Mouse (Mus musculus) midbrain, postnatal 0 days (tissue): ENCODE measurements at regions not wholly inside any gene's neighbourhood (a gene's known extent, or its start where the extent isn't known, plus 50 kb on each side); places are given as distances from the start of the nearest gene placed in this dataset.

Experiments used
- ATAC-seq: fragments of 200-750 bp; cut with Nextera tagmentation; 2 replicates; pipeline ENCODE4 v1.8.0; 2017; ENCODE audit warnings: moderate number of reproducible peaks, mild to moderate bottlenecking, moderate TSS enrichment, moderate library complexity; ENCODE audit not compliant: low FRiP score
- DNase-seq: peaks from one replicate; pipeline ENCODE4 v3.0.0-alpha.2; 2015; ENCODE audit warnings: low spot score
- H3K27ac ChIP-seq: fragments of 300-500 bp; sonication (generic); 2 replicates; pipeline ENCODE4 v1.5.1; 2014; ENCODE audit warnings: low read depth, mild to moderate bottlenecking, low read length, mixed read lengths
- H3K27me3 ChIP-seq: fragments of 300-500 bp; sonication (generic); 2 replicates; pipeline ENCODE4 v1.6.1; 2014; ENCODE audit warnings: low read length, control low read depth, mixed read lengths; ENCODE audit not compliant: insufficient read depth
- H3K36me3 ChIP-seq: fragments of 300-500 bp; sonication (generic); 2 replicates; pipeline ENCODE4 v1.6.1; 2014; ENCODE audit warnings: low read length, control low read depth, mixed read lengths; ENCODE audit not compliant: insufficient read depth
- H3K4me1 ChIP-seq: fragments of 300-500 bp; sonication (generic); 2 replicates; pipeline ENCODE4 v1.6.1; 2014; ENCODE audit warnings: mild to moderate bottlenecking, control low read depth, antibody characterized with exemption, low read length, mixed read lengths; ENCODE audit not compliant: insufficient read depth
- H3K4me2 ChIP-seq: fragments of 300-500 bp; sonication (generic); 2 replicates; pipeline ENCODE4 v1.6.1; 2014; ENCODE audit warnings: low read depth, mild to moderate bottlenecking, low read length, mixed read lengths; ENCODE audit not compliant: poor library complexity, severe bottlenecking
- H3K4me3 ChIP-seq: fragments of 300-500 bp; sonication (generic); 2 replicates; pipeline ENCODE4 v1.5.1; 2014; ENCODE audit warnings: low read depth, mild to moderate bottlenecking, low read length, moderate library complexity
- H3K9ac ChIP-seq: fragments of 300-500 bp; sonication (generic); replicated peaks from 2 replicates; pipeline ENCODE4 v1.6.1; 2014; ENCODE audit warnings: mild to moderate bottlenecking, low read length, moderate library complexity, mixed read lengths; ENCODE audit not compliant: poor library complexity, severe bottlenecking
- H3K9me3 ChIP-seq: fragments of 300-500 bp; sonication (generic); 2 replicates; pipeline ENCODE4 v1.6.1; 2016; ENCODE audit warnings: low read length, control low read depth
- CTCF ChIP-seq: IDR thresholded peaks from 2 replicates; pipeline ENCODE4 v1.5.1; 2016; ENCODE audit warnings: antibody characterized with exemption, mild to moderate bottlenecking
- WGBS: fragments of 180-500 bp; shearing (Covaris S2); extraction: QIAGEN DNeasy Blood & Tissue Kit; methylation state at CpG from one replicate; pipeline ENCODE4 v1.1.7; 2014; 5-methylcytosine and 5-hydroxymethylcytosine counted together

GRCm38 (mm10) chr1:89313064-89313463, 141.5 kb upstream of the Agap1 start:
- Histone ChIP-seq H3K27ac (no peak overlapping the region), H3K9me3 (no peaks in the 10 kb centered on the region), H3K36me3 (no peaks in the 10 kb centered on the region), H3K9ac (no peak overlapping the region), H3K27me3 (no peaks in the 10 kb centered on the region), H3K4me1 (0 out of 2 replicates have a peak, but pooled peaks cover 5% of the 10 kb centered on the region), H3K4me3 (no peak overlapping the region), H3K4me2 (no peak overlapping the region)
- TF ChIP-seq CTCF: no peak
- DNase-seq (no peak), ATAC-seq (no peak)
- WGBS: 88% methylated on average over 7 of the region's 7 CpGs

DNA sequence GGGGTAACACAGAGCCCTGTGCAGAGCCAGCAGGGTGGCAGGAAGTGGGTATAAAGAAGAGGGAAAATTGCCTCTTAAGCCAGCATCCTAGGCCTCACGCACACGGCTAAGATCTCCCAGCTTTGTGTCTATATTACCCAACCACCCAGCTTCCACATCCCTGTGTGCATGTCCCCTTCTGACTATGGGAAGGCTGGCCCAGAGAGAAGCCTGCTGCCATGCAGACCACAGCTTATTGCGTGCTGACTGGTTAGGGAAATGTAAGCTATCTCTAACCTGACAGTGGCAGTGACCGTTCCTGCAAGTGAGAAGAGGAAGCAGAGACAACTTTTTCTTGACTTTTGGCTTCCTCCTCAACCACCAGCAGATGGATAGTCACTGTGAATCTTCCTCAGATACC, 136.7 kb upstream of the Agap1 start:
- Histone ChIP-seq H3K4me2 (no peak overlapping the region), H3K27ac (no peak overlapping the region), H3K4me3 (no peak overlapping the region), H3K27me3 (no peaks in the 10 kb centered on the region), H3K9me3 (no peaks in the 10 kb centered on the region), H3K36me3 (no peaks in the 10 kb centered on the region), H3K9ac (no peak overlapping the region), H3K4me1 (no peaks in the 10 kb centered on the region)
- WGBS: 92% methylated on average over 4 of the region's 4 CpGs
- DNase-seq (no peak), ATAC-seq (no peak)
- no peak for TF ChIP-seq CTCF

GRCm38 (mm10) chr1:89318663-89319062, 135.9 kb upstream of the Agap1 start:
- Histone ChIP-seq H3K4me3 (no peak overlapping the region), H3K27me3 (no peaks in the 10 kb centered on the region), H3K27ac (no peak overlapping the region), H3K4me2 (no peak overlapping the region), H3K9me3 (no peaks in the 10 kb centered on the region), H3K4me1 (no peaks in the 10 kb centered on the region), H3K36me3 (no peaks in the 10 kb centered on the region), H3K9ac (no peak overlapping the region)
- ATAC-seq (no peak), DNase-seq (no peak)
- no peak for TF ChIP-seq CTCF
- WGBS: 66% methylated on average over 4 of the region's 4 CpGs

- H3K27ac ChIP-seq: no peak overlapping the region
- H3K4me3 ChIP-seq: no peak overlapping the region
- no peaks in the 10 kb centered on the region for H3K36me3 ChIP-seq
- DNase-seq (no peak), ATAC-seq (no peak)
- H3K27me3 ChIP-seq: no peaks in the 10 kb centered on the region
- no peak overlapping the region for H3K9ac ChIP-seq
- H3K4me2 ChIP-seq: no peak overlapping the region
- no peaks in the 10 kb centered on the region for H3K4me1 ChIP-seq
- TF ChIP-seq CTCF: no peak
- no peaks in the 10 kb centered on the region for H3K9me3 ChIP-seq
- 62% methylated on average over 4 of the region's 4 CpGs for WGBS
Measured at GRCm38 (mm10) chr1:89322621-89323020, 132.0 kb upstream of the Agap1 start.

DNA sequence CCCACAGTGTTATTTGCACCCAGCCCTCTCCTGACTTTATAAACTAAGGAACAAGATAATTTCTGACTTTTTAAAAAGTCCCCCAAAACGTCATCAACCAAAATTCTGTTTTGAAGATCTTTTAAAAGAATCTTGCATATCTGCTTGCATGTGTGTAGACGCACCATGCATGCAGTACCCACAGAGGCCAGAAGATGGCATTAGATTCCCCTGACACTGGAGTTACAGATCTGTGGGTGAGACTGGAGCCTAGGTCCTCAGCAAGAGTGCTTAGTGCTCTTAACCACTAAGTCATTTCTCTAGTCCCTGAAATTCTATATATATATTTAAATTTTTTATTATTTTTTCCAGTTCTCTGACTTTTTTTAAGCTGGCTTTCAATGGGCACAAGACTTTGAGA, 131.5 kb upstream of the Agap1 start:
- Histone ChIP-seq H3K4me1 (no peaks in the 10 kb centered on the region), H3K4me2 (no peak overlapping the region), H3K27me3 (no peaks in the 10 kb centered on the region), H3K9me3 (no peaks in the 10 kb centered on the region), H3K36me3 (no peaks in the 10 kb centered on the region), H3K9ac (no peak overlapping the region), H3K4me3 (no peak overlapping the region), H3K27ac (no peak overlapping the region)
- 43% methylated on average over 2 of the region's 2 CpGs for whole genome bisulfite sequencing
- DNase-seq: peak; percentile 32
- no peak for ATAC-seq
- TF ChIP-seq CTCF: peak; percentile 68

DNA sequence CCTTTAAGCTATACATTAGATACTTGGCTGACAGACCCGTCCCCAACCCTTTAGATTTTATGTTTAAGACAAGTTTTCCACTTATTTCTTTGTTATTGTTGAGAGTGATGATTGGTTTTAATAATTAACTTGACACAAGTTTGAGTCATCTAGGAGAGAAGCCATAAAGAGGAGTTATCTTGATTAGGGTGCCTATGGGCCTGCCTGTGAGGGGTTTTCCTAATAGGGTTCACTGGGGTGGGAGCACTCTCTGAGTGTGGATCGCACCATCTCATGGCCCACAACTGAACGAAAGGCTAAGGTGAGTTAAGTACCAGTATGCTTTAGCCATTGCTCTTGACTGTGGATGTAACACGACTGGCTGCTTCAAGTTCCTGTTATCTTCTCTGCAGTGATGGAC, 123.3 kb upstream of the Agap1 start:
- TF ChIP-seq CTCF: no peak
- DNase-seq (no peak), ATAC-seq (no peak)
- Histone ChIP-seq H3K4me1 (no peaks in the 10 kb centered on the region), H3K36me3 (no peaks in the 10 kb centered on the region), H3K4me3 (no peak overlapping the region), H3K4me2 (no peak overlapping the region), H3K27me3 (no peaks in the 10 kb centered on the region), H3K27ac (no peak overlapping the region), H3K9ac (no peak overlapping the region), H3K9me3 (no peaks in the 10 kb centered on the region)
- 94% methylated on average over 4 of the region's 4 CpGs for WGBS
